Mouse (Mus musculus) layer of hippocampus, postnatal 36 days (tissue): Measurements from ENCODE around the gene Serinc4. TPM values are rescaled to one million over a fixed set of nuclear protein-coding genes. Genes with fewer than 3 reads are reported as not detected.

Source experiments
- DNase-seq, 2 experiments: peaks; one replicate each; pipeline ENCODE4 v3.0.0; 2022
- total RNA-seq, 2 experiments: library from RNA; stranded (reverse); gene quantifications; 2 replicates each; pipeline ENCODE4 v1.2.3; 2021

The Serinc4 gene
- total RNA-seq, 2 experiments from 2014 or later, result 0.23 to 0.32 TPM

GRCm38 (mm10) chr2:121447006-121447405 is 9.6 kb downstream of the Serinc4 start:
- no peak for DNase-seq

- no peak for DNase-seq
Measured at GRCm38 (mm10) chr2:121446506-121446905, 10.1 kb downstream of the Serinc4 start.

- DNase-seq, result no peak
Measured at GRCm38 (mm10) chr2:121445117-121445516, 11.5 kb downstream of the Serinc4 start.

GRCm38 (mm10) chr2:121444178-121444577 is 12.4 kb downstream of the Serinc4 start, which contains the start of gene Ell3:
TSS of gene Ell3 (minus strand) at chr2:121444278.
- DNase-seq, result no peak

GRCm38 (mm10) chr2:121443068-121443349 is 13.6 kb downstream of the Serinc4 start:
- no peak for DNase-seq

GRCm38 (mm10) chr2:121442259-121443067 is 14.1 kb downstream of the Serinc4 start:
- no peak for DNase-seq

- no peak for DNase-seq
Measured at GRCm38 (mm10) chr2:121441800-121442199, 14.8 kb downstream of the Serinc4 start.

- no peak for DNase-seq
Measured at GRCm38 (mm10) chr2:121440834-121441605, 15.6 kb downstream of the Serinc4 start.

GRCm38 (mm10) chr2:121439746-121440145 is 16.8 kb downstream of the Serinc4 start:
- no peak for DNase-seq

GRCm38 (mm10) chr2:121434854-121435253 is 21.7 kb downstream of the Serinc4 start:
- DNase-seq, result no peak

- DNase-seq, result no peak
Measured at GRCm38 (mm10) chr2:121425890-121426289, 30.7 kb downstream of the Serinc4 start.

- DNase-seq, result no peak
Measured at GRCm38 (mm10) chr2:121423166-121423565, 33.4 kb downstream of the Serinc4 start.

GRCm38 (mm10) chr2:121418476-121418875 is 38.1 kb downstream of the Serinc4 start:
- no peak for DNase-seq

GRCm38 (mm10) chr2:121416356-121416755 is 40.2 kb downstream of the Serinc4 start:
- no peak for DNase-seq

GRCm38 (mm10) chr2:121415591-121415990 is 41.0 kb downstream of the Serinc4 start:
- no peak for DNase-seq

- DNase-seq, result no peak
Measured at GRCm38 (mm10) chr2:121415103-121415502, 41.5 kb downstream of the Serinc4 start.

- DNase-seq, result peak in 1 of 2 experiments; percentile 15
Measured at GRCm38 (mm10) chr2:121414139-121414685, 42.4 kb downstream of the Serinc4 start.

- DNase-seq, result peak; percentile 98
Measured at GRCm38 (mm10) chr2:121413387-121414042, 43.1 kb downstream of the Serinc4 start, which contains the start of the genes Pdia3 and Catsper2. TSS of gene Pdia3 (plus strand) at chr2:121413775. TSS of gene Catsper2 (minus strand) at chr2:121413792.

GRCm38 (mm10) chr2:121412843-121413386 is 43.7 kb downstream of the Serinc4 start:
- DNase-seq, result peak in 1 of 2 experiments; percentile 8

GRCm38 (mm10) chr2:121408160-121408559 is 48.4 kb downstream of the Serinc4 start:
- no peak for DNase-seq

- no peak for DNase-seq
Measured at GRCm38 (mm10) chr2:121403296-121403695, 53.3 kb downstream of the Serinc4 start.

GRCm38 (mm10) chr2:121396624-121397023 is 60.0 kb downstream of the Serinc4 start:
- DNase-seq, result peak; percentile 76 to 83
